Mouse (Mus musculus): ENCODE data around the gene Usp21. TPM values are rescaled to one million over a fixed set of nuclear protein-coding genes. Genes with fewer than 3 reads are reported as not detected.
"Not testable (repeated sequence)": the region's sequence is repeated elsewhere in the genome, so short reads cannot be mapped to it uniquely, and the experiment has no call there.

Usp21 gene
- total RNA-seq (2015; ENCODE audit: low replicate concordance): 9.6 and 12.1 TPM in 2 replicates
- total RNA-seq (2017; ENCODE audit: low replicate concordance): 9.4 and 13.9 TPM in 2 replicates

DNA sequence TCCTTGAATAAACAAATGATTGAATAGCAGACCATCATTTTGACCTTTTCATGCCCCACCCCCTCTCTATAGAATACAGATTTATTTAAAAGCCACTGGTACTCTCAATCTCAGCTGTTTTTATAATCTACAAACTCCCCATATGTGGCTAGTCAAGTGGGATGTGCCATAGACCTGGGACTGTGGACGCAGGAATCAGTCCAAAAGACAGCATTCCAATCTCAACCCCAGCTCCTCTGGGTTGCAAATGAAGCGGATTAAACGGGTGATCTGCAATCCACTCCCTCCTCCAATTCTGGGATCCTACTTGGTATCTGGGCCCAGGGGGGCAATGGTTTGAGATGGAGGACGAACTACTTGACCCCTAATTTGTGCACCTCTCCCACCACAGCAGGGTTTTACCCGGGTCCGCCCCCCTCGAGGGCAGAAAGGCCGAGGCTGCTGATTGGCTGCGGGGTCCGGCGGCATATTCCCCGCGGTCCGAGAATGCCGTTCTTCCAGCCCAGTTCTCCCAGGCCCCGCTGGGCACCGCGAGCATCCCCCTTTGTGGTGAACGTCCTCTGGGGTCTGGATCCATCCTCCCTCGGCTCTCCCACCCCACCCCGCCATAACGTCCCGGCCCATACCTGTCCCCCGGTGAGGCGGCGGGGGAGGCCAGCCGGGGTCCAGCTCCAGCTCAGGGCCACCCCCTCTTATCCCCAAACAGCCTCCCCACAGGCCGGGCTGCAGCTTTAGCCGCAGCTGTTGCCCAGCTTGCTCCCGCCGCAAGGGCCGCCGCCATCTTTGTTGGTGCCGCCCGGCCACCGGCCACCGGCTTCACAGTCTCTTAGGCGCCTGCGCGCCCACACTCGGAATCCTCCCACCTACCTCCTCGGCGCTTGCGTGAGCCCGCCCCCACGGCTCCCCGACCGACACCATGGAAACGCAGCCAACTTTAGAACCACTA, at the start of gene Usp21:
Gene Usp21 (minus strand): TSS at position 856 of the 946 bp plus-strand sequence.
- peak; percentile 96 for ATAC-seq (replicated peaks; ENCODE audit: low FRiP score, poor library complexity, severe bottlenecking)

DNA sequence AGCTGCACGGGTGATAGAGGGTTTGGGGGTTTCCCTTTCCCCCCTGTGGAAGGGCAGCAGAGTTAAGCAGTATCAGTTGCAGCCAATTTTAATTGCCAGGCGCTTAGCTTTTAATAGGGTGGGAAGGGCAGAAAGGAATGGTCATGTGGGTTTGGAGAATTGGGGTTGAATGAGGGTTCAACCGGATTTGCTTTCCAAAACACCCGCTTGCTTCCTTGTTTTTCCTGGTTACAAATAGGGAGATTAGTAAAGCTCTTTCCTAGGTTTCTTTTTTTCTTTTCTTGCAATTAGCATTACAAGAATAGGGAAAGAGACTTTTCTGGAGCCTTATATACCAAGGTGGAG, 42.4 kb upstream of the Usp21 start:
- ATAC-seq (replicated peaks; ENCODE audit: low FRiP score, poor library complexity, severe bottlenecking): no peak

DNA sequence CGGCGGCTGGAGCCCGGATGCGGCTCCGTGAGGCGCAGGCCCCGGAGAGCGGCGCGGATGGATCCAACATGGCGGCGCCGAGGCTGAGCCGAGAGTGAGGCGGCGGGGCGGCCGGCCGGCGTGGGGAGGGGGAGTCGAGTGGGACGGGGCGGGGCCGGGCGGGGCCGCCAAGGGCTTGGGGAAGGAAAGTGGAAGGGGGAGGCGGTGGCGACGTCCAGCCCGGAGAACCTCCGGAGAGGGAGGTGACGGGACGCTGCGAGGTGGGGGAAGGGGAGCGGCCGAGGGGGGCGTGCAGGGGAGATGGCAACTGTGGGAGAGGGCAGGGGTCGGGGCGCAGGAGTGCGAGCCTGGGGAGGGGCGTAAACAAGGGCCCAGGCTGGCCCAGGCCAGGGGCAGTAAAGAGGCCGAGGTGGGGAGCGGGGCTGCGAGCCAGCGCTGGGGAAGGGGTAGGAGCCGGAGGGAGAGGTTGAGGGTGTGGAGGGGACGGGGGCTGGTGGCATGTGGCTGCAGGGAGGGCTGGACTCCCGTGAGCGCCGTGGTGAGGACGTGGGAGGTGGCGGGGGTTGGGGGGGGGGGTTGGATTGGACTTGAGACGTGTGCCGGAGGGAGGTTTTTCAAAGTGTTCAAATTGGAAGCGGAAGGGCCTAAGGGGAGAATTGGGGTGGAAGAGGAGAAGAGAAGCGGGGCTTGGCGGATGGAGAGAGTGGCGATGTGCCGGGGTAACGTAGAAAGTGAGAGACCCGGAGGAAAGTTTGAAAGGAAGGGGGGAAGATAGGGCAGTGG, 41.8 kb upstream of the Usp21 start:
- ATAC-seq (replicated peaks; ENCODE audit: low FRiP score, poor library complexity, severe bottlenecking): peak; percentile 57

DNA sequence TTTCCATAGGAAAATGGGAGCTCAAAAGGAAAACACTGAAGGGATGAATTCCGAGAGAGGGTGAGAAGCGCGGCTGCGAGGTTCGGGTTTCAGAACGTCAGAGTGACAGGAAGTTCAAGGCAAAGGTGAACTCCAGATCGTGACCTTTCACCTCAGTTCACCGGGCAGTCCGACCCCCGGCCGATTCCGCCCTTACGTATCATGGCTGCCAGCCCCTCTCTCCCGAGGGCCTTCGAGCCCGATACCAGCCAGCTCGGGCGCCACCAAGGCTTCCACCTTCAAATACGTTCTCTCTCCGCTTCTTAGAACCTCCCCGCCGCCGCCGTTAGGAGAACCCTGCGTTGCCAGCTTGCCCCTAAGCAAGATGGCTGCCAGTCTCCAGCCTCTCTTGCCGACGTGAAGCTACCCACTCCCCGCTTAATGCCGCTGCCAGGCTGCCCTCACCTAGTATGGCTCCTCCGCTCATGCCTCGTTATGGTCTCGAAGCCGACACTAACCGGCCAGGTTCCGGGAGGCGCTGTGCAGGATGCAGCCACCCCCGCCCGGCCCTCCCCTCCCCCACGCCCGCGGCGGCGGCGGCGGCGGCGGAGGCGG, 41.1 kb upstream of the Usp21 start, which contains the start of gene Dedd:
Gene Dedd (plus strand): TSS at position 307 of the 594 bp plus-strand sequence.
- ATAC-seq (replicated peaks; ENCODE audit: low FRiP score, poor library complexity, severe bottlenecking): peak; percentile 85

DNA sequence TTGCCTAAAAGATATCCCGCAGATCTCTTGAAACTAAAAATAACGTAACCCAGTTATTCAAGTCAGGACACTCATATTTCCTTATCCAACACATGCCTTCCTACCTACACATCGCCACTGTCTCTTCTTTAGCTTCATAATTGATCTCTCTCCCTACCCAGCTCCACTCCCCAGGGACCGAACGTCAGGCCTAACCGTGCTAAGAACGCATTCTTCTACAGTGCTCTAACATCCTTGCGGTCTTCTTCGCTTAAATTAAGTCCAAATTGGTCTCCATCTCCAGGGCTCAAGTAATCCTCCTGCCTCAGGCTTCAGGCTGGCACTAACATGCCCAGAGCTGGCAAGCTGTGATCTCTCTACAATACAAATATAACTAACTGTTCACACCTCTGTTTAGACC, 40.5 kb upstream of the Usp21 start:
- ATAC-seq (replicated peaks; ENCODE audit: low FRiP score, poor library complexity, severe bottlenecking): peak; percentile 11; the same call in 1 of the 2 replicates

DNA sequence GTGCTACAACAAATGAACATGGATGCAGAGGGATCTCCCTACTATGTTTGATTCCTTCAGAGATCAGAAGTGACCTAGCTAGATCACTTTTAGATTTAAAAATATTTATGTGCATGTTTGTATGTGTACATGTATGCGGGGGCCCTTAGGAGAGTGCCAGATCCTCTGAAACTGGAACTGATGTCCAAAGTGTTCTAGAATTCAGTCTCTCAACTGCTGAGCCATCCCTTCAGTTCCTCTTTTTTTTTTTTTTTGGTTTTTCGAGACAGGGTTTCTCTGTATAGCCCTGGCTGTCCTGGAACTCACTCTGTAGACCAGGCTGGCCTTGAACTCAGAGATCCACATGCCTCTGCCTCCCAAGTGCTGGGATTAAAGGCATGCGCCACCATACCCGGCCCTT, 38.8 kb upstream of the Usp21 start:
- not testable (repeated sequence) for ATAC-seq (replicated peaks; ENCODE audit: low FRiP score, poor library complexity, severe bottlenecking)

DNA sequence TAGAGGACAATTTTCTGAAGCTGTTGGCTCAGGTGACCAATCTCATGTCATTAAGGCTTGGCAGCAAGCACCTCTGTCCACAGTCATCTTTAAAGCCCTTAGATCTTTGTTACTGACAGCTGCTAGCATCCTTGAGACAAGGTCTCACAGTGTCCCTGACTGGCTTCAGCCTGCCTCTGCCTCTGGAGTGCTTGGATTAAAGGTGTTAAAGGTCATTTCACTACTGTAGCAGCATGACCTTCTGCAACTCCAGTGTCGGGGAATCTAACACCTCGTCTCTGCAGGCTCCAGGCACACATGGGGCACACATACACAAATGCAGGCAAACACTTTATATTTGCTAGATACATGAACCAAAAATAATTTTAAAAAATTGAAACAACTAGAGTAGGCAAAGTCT, 37.8 kb upstream of the Usp21 start:
- no peak for ATAC-seq (replicated peaks; ENCODE audit: low FRiP score, poor library complexity, severe bottlenecking)

DNA sequence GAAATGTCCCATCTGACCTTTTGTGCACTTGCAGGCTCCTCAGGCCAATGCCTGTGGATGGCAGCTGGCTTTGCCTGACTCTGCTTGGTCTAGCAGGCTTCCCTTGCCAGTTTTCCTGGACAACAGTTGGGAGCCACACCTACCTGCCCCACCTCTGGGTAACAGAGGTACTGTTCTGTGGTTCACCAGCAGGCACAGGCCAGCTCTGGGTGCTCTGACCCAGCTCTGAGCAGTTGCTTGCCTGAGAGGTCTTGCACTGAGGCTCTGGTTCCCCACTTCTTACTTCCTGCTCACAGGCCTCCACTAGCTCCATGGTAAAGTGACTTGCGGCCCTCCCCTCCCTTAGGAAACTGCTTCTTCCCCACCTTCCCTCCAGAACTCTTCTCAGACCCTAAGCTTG, 34.2 kb upstream of the Usp21 start:
- ATAC-seq (replicated peaks; ENCODE audit: low FRiP score, poor library complexity, severe bottlenecking): no peak

DNA sequence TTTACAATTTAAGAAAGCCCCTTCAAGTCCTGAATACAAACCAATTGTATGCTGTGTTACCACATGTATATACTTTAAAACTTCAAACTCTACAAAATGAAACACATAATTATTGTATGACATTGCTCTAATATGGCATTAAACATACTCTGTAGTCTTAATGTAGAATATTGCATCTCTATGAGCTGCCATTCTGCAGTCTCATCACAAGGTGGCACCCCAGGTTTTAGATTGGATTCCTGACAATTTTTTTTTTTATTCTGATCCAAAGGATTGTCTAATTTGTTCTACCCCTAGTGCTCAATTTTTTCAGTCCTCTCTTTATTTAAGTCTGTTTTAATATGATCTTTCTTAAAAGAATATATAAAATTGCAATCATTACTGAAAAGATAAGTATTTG, 33.6 kb upstream of the Usp21 start:
- peak; percentile 78 for ATAC-seq (replicated peaks; ENCODE audit: low FRiP score, poor library complexity, severe bottlenecking)

DNA sequence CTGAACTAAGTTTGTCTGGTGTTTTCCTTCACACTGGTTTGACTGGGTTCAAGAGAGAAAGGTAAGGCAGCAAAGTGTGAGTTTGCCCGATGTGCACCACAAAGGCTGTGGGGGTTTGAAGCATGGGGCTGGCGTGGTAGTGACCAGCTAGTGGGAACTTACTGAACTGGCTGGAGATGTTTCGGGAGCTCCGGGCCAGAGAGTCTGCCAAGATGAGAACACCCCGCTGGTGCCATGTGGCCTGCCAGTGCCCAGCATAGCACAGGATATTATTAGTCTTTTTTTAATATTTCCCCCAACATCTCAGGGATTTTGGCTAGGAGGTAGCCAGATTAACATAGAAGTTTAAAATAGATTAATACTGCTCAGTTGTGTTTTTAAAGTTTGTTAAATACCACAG, 32.4 kb upstream of the Usp21 start:
- ATAC-seq (replicated peaks; ENCODE audit: low FRiP score, poor library complexity, severe bottlenecking): no peak

DNA sequence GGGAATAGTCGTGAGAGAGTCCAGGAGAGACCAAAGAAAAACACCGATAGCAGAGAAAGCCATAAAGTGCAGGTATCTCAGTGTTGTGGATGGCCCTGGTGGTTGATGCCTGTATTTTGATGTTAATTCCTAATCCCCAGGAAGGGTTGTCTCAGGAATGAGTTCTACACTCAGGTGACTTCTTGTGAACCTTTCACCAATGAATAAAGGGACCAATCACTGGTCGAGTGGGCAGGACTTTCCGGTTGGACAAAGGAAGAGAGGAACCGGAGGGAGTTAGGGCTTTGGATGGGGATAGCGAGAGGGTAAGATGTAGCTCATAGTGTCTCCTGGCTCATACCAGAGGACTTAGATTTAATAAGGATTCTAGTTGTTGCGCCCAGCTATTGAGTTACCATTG, 32.0 kb upstream of the Usp21 start:
- ATAC-seq (replicated peaks; ENCODE audit: low FRiP score, poor library complexity, severe bottlenecking): no peak

DNA sequence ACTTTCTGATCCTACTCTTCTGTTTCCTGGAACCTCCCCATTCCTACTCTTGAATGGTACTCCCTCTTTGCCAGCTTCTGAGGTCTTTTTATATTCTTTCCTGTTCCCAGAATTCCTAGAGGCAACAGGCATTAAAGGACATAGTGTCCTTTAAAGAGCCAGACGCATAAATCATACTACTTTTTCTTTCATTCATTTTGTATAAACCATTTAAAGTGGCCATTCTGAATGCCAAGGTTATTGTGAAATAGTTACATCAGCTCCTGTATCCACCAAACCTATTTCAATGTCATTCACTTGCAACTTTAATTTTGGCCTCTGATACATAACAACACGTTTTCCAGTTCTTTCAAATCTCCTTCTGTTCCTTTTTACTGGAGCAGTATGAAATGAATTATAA, 21.5 kb upstream of the Usp21 start:
- no peak for ATAC-seq (replicated peaks; ENCODE audit: low FRiP score, poor library complexity, severe bottlenecking)

DNA sequence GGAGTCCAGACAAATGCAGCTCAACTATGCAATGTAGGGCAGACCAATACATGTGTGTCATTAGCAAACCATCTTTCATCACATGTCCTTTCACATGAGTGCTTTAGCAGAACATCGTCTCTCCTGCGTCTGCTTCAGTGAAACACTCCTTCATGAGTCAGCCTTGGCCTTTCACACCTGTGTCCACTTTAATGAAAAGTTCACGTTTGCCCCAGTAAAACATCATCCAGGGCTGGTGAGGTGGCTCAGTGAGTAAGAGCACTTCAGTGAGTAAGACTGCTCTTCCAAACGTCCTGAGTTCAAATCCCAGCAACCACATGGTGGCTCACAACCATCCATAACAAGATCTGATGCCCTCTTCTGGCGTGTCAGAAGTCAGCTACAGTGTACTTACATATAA, 18.4 kb upstream of the Usp21 start:
- ATAC-seq (replicated peaks; ENCODE audit: low FRiP score, poor library complexity, severe bottlenecking): not testable (repeated sequence)

DNA sequence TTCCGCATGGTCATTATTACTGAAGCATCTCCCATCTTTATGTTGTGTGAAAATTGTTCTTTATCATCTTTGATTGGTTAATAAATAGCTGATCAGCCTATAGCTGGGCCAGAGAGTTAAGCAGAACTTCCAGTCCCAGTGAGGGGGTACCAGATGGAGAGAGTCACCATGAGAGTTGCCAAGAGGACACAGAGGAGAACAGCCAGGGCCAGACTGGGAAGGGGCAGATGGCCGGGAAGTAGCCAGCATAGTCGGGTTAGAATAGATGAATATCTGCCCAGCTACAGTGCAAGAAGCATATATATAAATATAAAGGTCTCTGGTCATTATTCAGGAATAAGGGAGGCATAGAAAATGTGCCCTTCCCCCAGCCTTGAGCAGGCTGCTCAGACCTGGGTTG, 10.4 kb upstream of the Usp21 start:
- no peak for ATAC-seq (replicated peaks; ENCODE audit: low FRiP score, poor library complexity, severe bottlenecking)

DNA sequence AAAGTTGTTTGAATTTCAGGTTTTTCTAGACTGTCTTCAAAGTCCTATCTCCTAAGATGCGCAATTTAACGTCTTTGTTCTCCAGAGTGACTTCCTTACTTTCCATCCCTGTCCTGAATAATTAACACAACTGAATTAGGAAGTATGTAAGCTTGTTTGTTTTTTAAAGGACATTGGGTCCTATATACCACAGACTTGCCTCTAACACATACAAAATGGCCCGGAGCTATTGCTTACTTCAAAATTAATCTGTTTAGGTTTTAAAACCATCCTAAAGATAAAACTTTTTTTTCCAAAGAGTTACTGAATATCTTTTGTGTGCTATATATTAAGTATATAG, 7.2 kb upstream of the Usp21 start:
- 0 out of 2 replicates have a peak, but pooled peaks have one; percentile 3 for ATAC-seq (replicated peaks; ENCODE audit: low FRiP score, poor library complexity, severe bottlenecking)

DNA sequence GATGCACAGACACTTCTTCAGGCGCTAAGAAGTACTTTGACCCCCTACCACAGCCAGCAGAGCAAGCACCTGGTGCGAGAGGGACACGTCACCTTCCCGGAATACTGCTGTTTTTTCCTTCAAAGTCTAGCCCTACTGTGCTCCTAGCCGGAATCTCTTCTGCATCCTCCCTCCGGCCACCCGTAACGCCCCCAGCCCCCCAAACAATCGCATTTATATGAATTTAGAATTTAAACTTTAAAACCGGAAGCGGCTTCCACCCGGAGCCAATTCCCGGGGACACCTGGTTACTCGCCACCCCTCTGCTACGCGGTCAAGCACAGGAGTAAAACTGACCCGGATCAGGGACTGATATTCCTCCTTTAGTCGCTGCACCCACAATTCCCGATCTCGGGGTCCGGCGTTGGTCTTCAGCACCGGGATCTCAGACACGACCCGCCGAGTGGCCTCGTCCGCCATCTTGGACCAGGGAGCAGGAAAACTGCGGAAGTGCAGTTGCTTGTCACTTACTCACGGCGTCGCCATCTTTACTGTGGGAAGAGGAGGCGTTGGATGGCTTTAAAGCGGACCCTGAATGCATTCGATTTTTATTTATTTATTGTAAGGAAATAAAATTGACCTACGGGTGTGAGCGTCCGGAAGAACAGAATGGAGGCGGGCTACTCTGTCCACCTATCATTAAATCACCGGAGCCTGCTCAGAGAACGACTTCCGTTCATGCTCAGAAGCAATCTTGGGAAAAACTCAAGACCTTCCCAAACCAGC, 6.7 kb upstream of the Usp21 start, which contains the start of gene Ufc1:
Gene Ufc1 (minus strand): TSS at position 727 of the 765 bp plus-strand sequence.
- peak; percentile 96 for ATAC-seq (replicated peaks; ENCODE audit: low FRiP score, poor library complexity, severe bottlenecking)

DNA sequence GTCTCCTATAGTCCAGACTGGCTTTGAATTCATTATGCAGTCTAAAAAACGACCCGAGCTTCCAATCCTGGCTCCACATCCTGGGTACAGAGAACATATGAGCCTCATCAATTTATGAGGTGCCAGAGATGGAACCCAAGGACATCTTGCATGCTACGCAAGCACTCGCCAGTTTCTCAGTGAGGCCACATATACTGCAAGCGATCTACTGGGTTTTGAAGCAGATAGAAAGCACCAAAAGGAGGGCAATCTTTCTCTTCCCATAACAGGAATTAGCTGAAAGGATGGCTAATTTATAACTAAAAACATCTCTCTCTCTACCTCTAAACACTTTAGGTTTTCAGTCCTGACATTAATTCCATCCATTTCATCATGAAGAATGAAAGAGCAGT, 6.1 kb upstream of the Usp21 start:
- 0 out of 2 replicates have a peak, but pooled peaks have one; percentile 24 for ATAC-seq (replicated peaks; ENCODE audit: low FRiP score, poor library complexity, severe bottlenecking)

DNA sequence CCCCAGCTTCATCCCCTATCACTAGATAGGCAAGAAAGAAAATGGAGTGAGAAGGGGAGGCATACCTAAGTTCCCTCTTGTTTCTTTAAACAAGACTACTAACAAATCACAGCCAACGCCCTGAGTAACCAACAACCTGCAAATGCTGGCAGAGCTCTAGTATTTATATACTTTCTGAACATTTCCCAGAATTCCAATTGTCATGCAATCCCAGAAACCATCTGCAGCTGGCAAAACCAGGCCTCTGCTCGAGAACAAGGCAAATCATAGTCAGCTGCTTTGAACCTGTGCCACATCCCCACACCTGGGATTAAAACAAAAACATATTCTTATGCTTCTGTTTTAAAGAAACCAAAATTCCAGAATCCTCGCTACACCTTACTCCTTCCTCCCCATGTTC, 5.6 kb upstream of the Usp21 start:
- no peak for ATAC-seq (replicated peaks; ENCODE audit: low FRiP score, poor library complexity, severe bottlenecking)

DNA sequence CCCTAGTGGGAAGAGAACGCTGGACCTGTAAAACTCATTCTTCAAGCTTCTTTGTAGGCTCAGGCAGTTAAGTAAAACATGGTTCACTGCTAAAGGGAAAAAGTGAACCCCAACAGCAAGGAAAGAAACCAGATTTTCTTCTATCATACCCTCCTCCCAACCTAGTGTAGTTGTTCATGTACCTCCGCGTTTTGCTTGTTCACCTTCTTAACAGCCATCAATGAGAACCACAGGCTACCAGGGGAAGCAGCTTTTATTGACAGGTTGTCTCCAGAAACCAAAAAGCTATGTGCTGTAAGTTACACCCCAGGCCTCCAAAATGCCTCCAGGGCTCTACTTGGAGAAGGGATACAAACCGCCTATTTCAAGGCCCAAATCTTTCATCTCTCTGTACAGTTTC, 537 bp upstream of the Usp21 start:
- no peak for ATAC-seq (replicated peaks; ENCODE audit: low FRiP score, poor library complexity, severe bottlenecking)

DNA sequence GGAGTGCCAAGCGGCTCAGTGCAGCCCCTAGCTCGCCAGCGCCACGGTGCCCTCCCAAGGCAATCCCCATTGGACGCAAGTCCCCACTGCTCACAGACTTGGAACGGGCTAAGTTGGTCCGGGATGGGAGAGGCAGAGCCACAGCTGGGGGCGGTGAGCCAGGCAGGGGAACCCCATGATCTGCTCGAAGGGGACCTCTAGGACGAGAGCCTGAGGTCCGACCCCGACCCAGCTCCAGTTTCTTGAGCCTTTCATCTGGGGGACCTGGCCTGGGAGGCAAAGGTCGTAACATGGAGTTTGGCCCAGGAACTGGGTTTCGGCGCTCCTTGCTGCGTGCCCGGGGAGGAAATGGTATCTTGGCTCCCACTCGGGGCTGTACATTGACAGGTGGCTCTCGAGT, 1.3 kb downstream of the Usp21 start:
- ATAC-seq (replicated peaks; ENCODE audit: low FRiP score, poor library complexity, severe bottlenecking): no peak

All from erythroblast, adult 5-6 weeks (primary cell).